ENCODE assay signal across 23 mouse cellular contexts in the genomic region with DNA sequence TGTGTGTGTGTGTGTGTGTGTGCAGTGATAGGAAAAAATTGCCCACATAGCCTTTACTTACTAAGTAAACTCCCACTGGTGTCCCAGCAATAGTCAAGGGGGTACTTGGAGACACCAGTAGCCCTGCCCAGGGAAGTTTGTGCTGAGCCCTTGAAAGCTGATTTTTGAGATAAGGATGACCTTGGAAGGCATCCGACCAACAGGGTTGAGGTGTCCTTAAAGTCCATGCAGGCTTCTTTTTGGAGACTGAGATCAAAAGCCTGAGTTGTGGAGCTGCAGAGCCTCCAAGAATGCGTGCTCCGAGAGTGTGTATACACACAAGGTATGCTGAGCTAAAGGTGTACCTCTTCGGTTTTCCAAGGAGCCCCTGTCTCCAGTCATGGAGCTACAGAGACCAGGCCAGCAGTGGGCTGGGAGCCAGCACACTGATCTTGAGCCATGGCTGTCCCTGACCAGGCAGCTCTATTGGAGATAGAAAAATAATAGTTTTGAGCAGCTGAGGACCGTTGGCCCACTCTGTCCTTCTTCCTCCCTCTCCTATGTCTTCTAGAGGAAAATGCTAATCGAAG. TPM values are rescaled to one million over a fixed set of nuclear protein-coding genes. Genes with fewer than 3 reads are reported as not detected.
DNase-seq lines count a peak whose midpoint lies in the region; ATAC-seq and TF ChIP-seq lines count a peak whose summit lies in the region.
"Had no signal": no experiment of that assay in that cellular context is flagged by ENCODE, and none has a peak within 500 bp of the region (broad histone marks: within the 10 kb centered on the region; RNA-seq: fewer than 3 reads in every experiment).

No protein-coding gene starts in this region.

- peak; percentile 77 to 93 for DNase-seq in adrenal gland, adult (ENCODE audit: inconsistent age in 2 of 2, low spot score in 1 of 2)
- DNase-seq in adrenal gland, postnatal 4 days (ENCODE audit: low spot score in 2 of 2), result no peak
- DNase-seq in kidney, adult 11 months, result peak; percentile 29
- DNase-seq in midbrain, embryonic 14.5 days, result peak; percentile 0
- DNase-seq in midbrain, postnatal 0 days (ENCODE audit: low spot score), result no peak
- peak; percentile 32 for DNase-seq in neural tube, embryonic 11.5 days (ENCODE audit: low spot score)
- no peak for DNase-seq in spleen, postnatal 36 days (ENCODE audit: low spot score in 2 of 2)
- DNase-seq: cerebellum, adult 8-10 months had no signal

- no peak overlapping the region for H3K27ac ChIP-seq in kidney, embryonic 16.5 days (ENCODE audit: low read length)
- H3K27ac ChIP-seq in midbrain, embryonic 14.5 days (replicated peaks; ENCODE audit: low read depth, low read length), result no peak overlapping the region
- no peak overlapping the region for H3K27ac ChIP-seq in midbrain, postnatal 0 days (ENCODE audit: low read depth, low read length)
- no peak overlapping the region for H3K27ac ChIP-seq in neural tube, embryonic 11.5 days (ENCODE audit: low read depth, low read length)
- H3K27ac ChIP-seq: embryonic facial prominence, embryonic 15.5 days; gastrocnemius, adult 2 months; hindbrain, embryonic 15.5 days; kidney, postnatal 0 days; stomach, postnatal 0 days had no signal

- H3K4me3 ChIP-seq in kidney, embryonic 16.5 days (ENCODE audit: low read length), result no peak overlapping the region; the same call in 1 of the 2 replicates
- H3K4me3 ChIP-seq in midbrain, embryonic 14.5 days (replicated peaks; ENCODE audit: low read depth, low read length), result no peak overlapping the region
- no peak overlapping the region for H3K4me3 ChIP-seq in midbrain, postnatal 0 days (ENCODE audit: low read depth, low read length)
- no peak overlapping the region for H3K4me3 ChIP-seq in neural tube, embryonic 11.5 days (ENCODE audit: low read depth, low read length)
- H3K4me3 ChIP-seq: embryonic facial prominence, embryonic 15.5 days; gastrocnemius, adult 2 months; hindbrain, embryonic 15.5 days had no signal

- H3K36me3 ChIP-seq in kidney, embryonic 16.5 days (ENCODE audit: insufficient read depth, low read length), result peaks cover 13% of the 10 kb centered on the region; the same call in 1 of the 2 replicates
- H3K36me3 ChIP-seq in midbrain, embryonic 14.5 days (ENCODE audit: control insufficient read depth, insufficient read depth, low read length), result no peaks in the 10 kb centered on the region
- H3K36me3 ChIP-seq in midbrain, postnatal 0 days (ENCODE audit: insufficient read depth, low read length), result no peaks in the 10 kb centered on the region
- no peaks in the 10 kb centered on the region for H3K36me3 ChIP-seq in neural tube, embryonic 11.5 days (ENCODE audit: control insufficient read depth, insufficient read depth, low read length)
- H3K36me3 ChIP-seq: embryonic facial prominence, embryonic 15.5 days; hindbrain, embryonic 15.5 days had no signal

- H3K4me2 ChIP-seq in kidney, embryonic 16.5 days (replicated peaks; ENCODE audit: low read depth, low read length), result no peak overlapping the region
- H3K4me2 ChIP-seq in midbrain, embryonic 14.5 days (ENCODE audit: low read length), result no peak overlapping the region
- no peak overlapping the region for H3K4me2 ChIP-seq in midbrain, postnatal 0 days (ENCODE audit: low read depth, low read length, poor library complexity, severe bottlenecking)
- no peak overlapping the region for H3K4me2 ChIP-seq in neural tube, embryonic 11.5 days (ENCODE audit: low read depth)
- H3K4me2 ChIP-seq: embryonic facial prominence, embryonic 15.5 days; heart, embryonic 11.5 days; hindbrain, embryonic 15.5 days had no signal

- H3K27me3 ChIP-seq in kidney, embryonic 16.5 days (ENCODE audit: insufficient read depth, low read length), result no peaks in the 10 kb centered on the region
- H3K27me3 ChIP-seq in midbrain, embryonic 14.5 days (ENCODE audit: control insufficient read depth, insufficient read depth, low read length), result peaks cover 100% of the 10 kb centered on the region
- H3K27me3 ChIP-seq in midbrain, postnatal 0 days (ENCODE audit: insufficient read depth, low read length), result peaks cover 95% of the 10 kb centered on the region
- H3K27me3 ChIP-seq in neural tube, embryonic 11.5 days (ENCODE audit: control insufficient read depth, insufficient read depth, low read length), result peaks cover 32% of the 10 kb centered on the region

- no peaks in the 10 kb centered on the region for H3K9me3 ChIP-seq in kidney, embryonic 16.5 days (ENCODE audit: low read length)
- no peaks in the 10 kb centered on the region for H3K9me3 ChIP-seq in midbrain, embryonic 14.5 days (ENCODE audit: control insufficient read depth, low read length)
- H3K9me3 ChIP-seq in midbrain, postnatal 0 days (ENCODE audit: low read length), result no peaks in the 10 kb centered on the region
- no peaks in the 10 kb centered on the region for H3K9me3 ChIP-seq in neural tube, embryonic 11.5 days (ENCODE audit: control insufficient read depth, low read length)
- H3K9me3 ChIP-seq: embryonic facial prominence, embryonic 15.5 days; hindbrain, embryonic 15.5 days; megakaryocyte, embryonic 14.5 days had no signal

- no peak for ATAC-seq in kidney, embryonic 16.5 days (ENCODE audit: low FRiP score, low TSS enrichment)
- ATAC-seq in midbrain, embryonic 14.5 days (ENCODE audit: low FRiP score, low TSS enrichment), result no peak
- no peak for ATAC-seq in midbrain, postnatal 0 days (ENCODE audit: low FRiP score)
- no peak for ATAC-seq in neural tube, embryonic 11.5 days (ENCODE audit: insufficient read depth, low FRiP score, low TSS enrichment)

- no peak for TF ChIP-seq CTCF in midbrain, postnatal 0 days (IDR thresholded peaks at IDR 0.05)

- no peak overlapping the region for H3K9ac ChIP-seq in kidney, embryonic 16.5 days (replicated peaks; ENCODE audit: low read length)
- H3K9ac ChIP-seq in midbrain, embryonic 14.5 days (replicated peaks; ENCODE audit: low read length), result no peak overlapping the region
- H3K9ac ChIP-seq in midbrain, postnatal 0 days (replicated peaks; ENCODE audit: low read length, poor library complexity, severe bottlenecking), result no peak overlapping the region
- H3K9ac ChIP-seq in neural tube, embryonic 11.5 days (ENCODE audit: low read length), result no peak overlapping the region
- H3K9ac ChIP-seq: embryonic facial prominence, embryonic 15.5 days; hindbrain, embryonic 15.5 days had no signal

- H3K4me1 ChIP-seq in kidney, embryonic 16.5 days (ENCODE audit: insufficient read depth, low read length), result peaks cover 86% of the 10 kb centered on the region
- H3K4me1 ChIP-seq in midbrain, embryonic 14.5 days (ENCODE audit: control insufficient read depth, insufficient read depth, low read length), result no peaks in the 10 kb centered on the region
- no peaks in the 10 kb centered on the region for H3K4me1 ChIP-seq in midbrain, postnatal 0 days (ENCODE audit: insufficient read depth, low read length)
- peaks cover 44% of the 10 kb centered on the region for H3K4me1 ChIP-seq in neural tube, embryonic 11.5 days (ENCODE audit: control insufficient read depth, insufficient read depth, low read length)
- H3K4me1 ChIP-seq: hindbrain, embryonic 15.5 days had no signal

- 40% methylated on average over 6 of the region's 6 CpGs for WGBS in kidney, embryonic 16.5 days
- 6% methylated on average over 6 of the region's 6 CpGs for WGBS in midbrain, embryonic 14.5 days
- 11% methylated on average over 6 of the region's 6 CpGs for WGBS in midbrain, postnatal 0 days
- WGBS in neural tube, embryonic 11.5 days, result 15% methylated on average over 6 of the region's 6 CpGs

RNA-seq across cellular contexts. Expression of gene Hoxb9, which starts 8.9 kb away (rescaled TPM):
- 10 to 100 TPM; 86.0 to 93.6 TPM for total RNA-seq in adrenal gland, postnatal 4 days (2021)
- polyA plus RNA-seq in kidney, embryonic 16.5 days (2015; fragmentation: Nextera tagmentation; extraction: Ambion mirVana), result 21.5 and 24.5 TPM in 2 replicates
- polyA plus RNA-seq in midbrain, embryonic 14.5 days (2014; fragmentation: Nextera tagmentation; extraction: Ambion mirVana), result not detected in 2 replicates
- not detected in 2 replicates for total RNA-seq in midbrain, postnatal 0 days (2014; rRNA removed)
- not detected in 2 replicates for polyA plus RNA-seq in midbrain, postnatal 0 days (2015; fragmentation: Nextera tagmentation; extraction: Ambion mirVana)
- polyA plus RNA-seq in neural tube, embryonic 11.5 days (2014; fragmentation: Nextera tagmentation; extraction: Ambion mirVana), result 60.7 and 67.9 TPM in 2 replicates
- total RNA-seq: common myeloid progenitor, adult 5-6 weeks; granulocyte monocyte progenitor cell, adult 5-6 weeks; heart, postnatal 14 days; left cerebral cortex, adult 18-20 months; left cerebral cortex, postnatal 36 days; liver, adult 2 months; neutrophil, adult 5-6 weeks had no signal
- polyA plus RNA-seq: embryonic facial prominence, embryonic 15.5 days; liver, adult 2 months had no signal

RNA-seq across cellular contexts. Expression of gene Hoxb8, which starts 19.4 kb away (rescaled TPM):
- 10 to 100 TPM; 58.4 to 61.2 TPM for total RNA-seq in adrenal gland, postnatal 4 days (2021)
- polyA plus RNA-seq in kidney, embryonic 16.5 days (2015; fragmentation: Nextera tagmentation; extraction: Ambion mirVana), result 9.5 and 12.9 TPM in 2 replicates
- polyA plus RNA-seq in midbrain, embryonic 14.5 days (2014; fragmentation: Nextera tagmentation; extraction: Ambion mirVana), result not detected in 2 replicates
- 3.4 TPM in 1 of 2 replicates, not detected in the other for total RNA-seq in midbrain, postnatal 0 days (2014; rRNA removed)
- polyA plus RNA-seq in midbrain, postnatal 0 days (2015; fragmentation: Nextera tagmentation; extraction: Ambion mirVana), result not detected in 2 replicates
- polyA plus RNA-seq in neural tube, embryonic 11.5 days (2014; fragmentation: Nextera tagmentation; extraction: Ambion mirVana), result 27.9 and 28.2 TPM in 2 replicates
- total RNA-seq: common myeloid progenitor, adult 5-6 weeks; granulocyte monocyte progenitor cell, adult 5-6 weeks; heart, postnatal 14 days; left cerebral cortex, adult 18-20 months; left cerebral cortex, postnatal 36 days; liver, adult 2 months; neutrophil, adult 5-6 weeks had no signal
- polyA plus RNA-seq: embryonic facial prominence, embryonic 15.5 days had no signal

RNA-seq across cellular contexts. Expression of gene Hoxb7, which starts 24.1 kb away (rescaled TPM):
- total RNA-seq in adrenal gland, postnatal 4 days (2021), result 10 to 100 TPM; 39.4 to 49.8 TPM
- 60.9 and 68.3 TPM in 2 replicates for polyA plus RNA-seq in kidney, embryonic 16.5 days (2015; fragmentation: Nextera tagmentation; extraction: Ambion mirVana)
- polyA plus RNA-seq in midbrain, embryonic 14.5 days (2014; fragmentation: Nextera tagmentation; extraction: Ambion mirVana), result not detected in 2 replicates
- total RNA-seq in midbrain, postnatal 0 days (2014; rRNA removed), result 0.19 TPM in 1 of 2 replicates, not detected in the other
- not detected in 2 replicates for polyA plus RNA-seq in midbrain, postnatal 0 days (2015; fragmentation: Nextera tagmentation; extraction: Ambion mirVana)
- polyA plus RNA-seq in neural tube, embryonic 11.5 days (2014; fragmentation: Nextera tagmentation; extraction: Ambion mirVana), result 65.5 and 65.9 TPM in 2 replicates
- total RNA-seq: common myeloid progenitor, adult 5-6 weeks; granulocyte monocyte progenitor cell, adult 5-6 weeks; heart, postnatal 14 days; left cerebral cortex, adult 18-20 months; left cerebral cortex, postnatal 36 days; neutrophil, adult 5-6 weeks had no signal
- polyA plus RNA-seq: embryonic facial prominence, embryonic 15.5 days had no signal

RNA-seq across cellular contexts. Expression of gene Hoxb6, which starts 29.9 kb away (rescaled TPM):
- 10 to 100 TPM; 43.6 to 47.9 TPM for total RNA-seq in adrenal gland, postnatal 4 days (2021)
- polyA plus RNA-seq in kidney, embryonic 16.5 days (2015; fragmentation: Nextera tagmentation; extraction: Ambion mirVana), result 50.3 and 55.7 TPM in 2 replicates
- not detected in 2 replicates for polyA plus RNA-seq in midbrain, embryonic 14.5 days (2014; fragmentation: Nextera tagmentation; extraction: Ambion mirVana)
- total RNA-seq in midbrain, postnatal 0 days (2014; rRNA removed), result 0.22 TPM in 1 of 2 replicates, not detected in the other
- polyA plus RNA-seq in midbrain, postnatal 0 days (2015; fragmentation: Nextera tagmentation; extraction: Ambion mirVana), result not detected in 2 replicates
- polyA plus RNA-seq in neural tube, embryonic 11.5 days (2014; fragmentation: Nextera tagmentation; extraction: Ambion mirVana), result 81.4 and 87.2 TPM in 2 replicates
- total RNA-seq: common myeloid progenitor, adult 5-6 weeks; granulocyte monocyte progenitor cell, adult 5-6 weeks; heart, postnatal 14 days; left cerebral cortex, adult 18-20 months; left cerebral cortex, postnatal 36 days; liver, adult 2 months; neutrophil, adult 5-6 weeks had no signal
- polyA plus RNA-seq: embryonic facial prominence, embryonic 15.5 days had no signal

RNA-seq across cellular contexts. Expression of gene Hoxb5, which starts 40.8 kb away (rescaled TPM):
- total RNA-seq in adrenal gland, postnatal 4 days (2021), result 10 to 100 TPM; 26.5 to 27.8 TPM
- 19.2 and 24.3 TPM in 2 replicates for polyA plus RNA-seq in kidney, embryonic 16.5 days (2015; fragmentation: Nextera tagmentation; extraction: Ambion mirVana)
- not detected in 2 replicates for polyA plus RNA-seq in midbrain, embryonic 14.5 days (2014; fragmentation: Nextera tagmentation; extraction: Ambion mirVana)
- 1.5 TPM in 1 of 2 replicates, not detected in the other for total RNA-seq in midbrain, postnatal 0 days (2014; rRNA removed)
- polyA plus RNA-seq in midbrain, postnatal 0 days (2015; fragmentation: Nextera tagmentation; extraction: Ambion mirVana), result not detected in 2 replicates
- polyA plus RNA-seq in neural tube, embryonic 11.5 days (2014; fragmentation: Nextera tagmentation; extraction: Ambion mirVana), result 49.0 and 49.1 TPM in 2 replicates
- total RNA-seq: common myeloid progenitor, adult 5-6 weeks; left cerebral cortex, adult 18-20 months; left cerebral cortex, postnatal 36 days; neutrophil, adult 5-6 weeks had no signal
- polyA plus RNA-seq: embryonic facial prominence, embryonic 15.5 days had no signal

Comparison
In these comparisons a context has a peak if more than half of its experiments do, and no peak if none do; other contexts are left out.
1. DNase-seq: peak in adrenal gland, adult (2 of 2), kidney, adult 11 months (single experiment), midbrain, embryonic 14.5 days (single experiment) and neural tube, embryonic 11.5 days (single experiment); none in adrenal gland, postnatal 4 days (0 of 2), midbrain, postnatal 0 days (single experiment) and spleen, postnatal 36 days (0 of 2).
2. RNA of gene Hoxb9, which starts 8.9 kb away (polyA plus RNA-seq): 60.7 to 67.9 TPM in neural tube, embryonic 11.5 days and 21.5 to 24.5 TPM in kidney, embryonic 16.5 days; not detected in midbrain, embryonic 14.5 days and not detected in midbrain, postnatal 0 days; every median in the first group is over 10 times any median in the second.
3. RNA of gene Hoxb8, which starts 19.4 kb away (polyA plus RNA-seq): 27.9 to 28.2 TPM in neural tube, embryonic 11.5 days and 9.5 to 12.9 TPM in kidney, embryonic 16.5 days; not detected in midbrain, embryonic 14.5 days and not detected in midbrain, postnatal 0 days; every median in the first group is over 10 times any median in the second.
4. RNA of gene Hoxb7, which starts 24.1 kb away (polyA plus RNA-seq): 65.5 to 65.9 TPM in neural tube, embryonic 11.5 days and 60.9 to 68.3 TPM in kidney, embryonic 16.5 days; not detected in midbrain, embryonic 14.5 days and not detected in midbrain, postnatal 0 days; every median in the first group is over 10 times any median in the second.